In genomic region chr13:90896098-90896497, GRCm38 (mm10) we compare ENCODE assay signal across 9 mouse cellular contexts. TPM values are rescaled to one million over a fixed set of nuclear protein-coding genes. Genes with fewer than 3 reads are reported as not detected.
DNase-seq lines count a peak whose midpoint lies in the region; TF ChIP-seq lines count a peak whose summit lies in the region.
"Had no signal": no experiment of that assay in that cellular context is flagged by ENCODE, and none has a peak within 500 bp of the region (broad histone marks: within the 10 kb centered on the region; RNA-seq: fewer than 3 reads in every experiment).

No protein-coding gene starts in this region.

- H3K27ac ChIP-seq in layer of hippocampus, adult 2 months, result peak overlapping the region; percentile 36; the same call in 1 of the 2 replicates
- H3K27ac ChIP-seq: kidney, embryonic 15.5 days had no signal

- TF ChIP-seq CTCF in layer of hippocampus, adult 2 months (conservative IDR thresholded peaks at IDR 0.05), result no peak

- DNase-seq in layer of hippocampus, adult 11-12 months (ENCODE audit: low spot score), result peak; percentile 21
- DNase-seq in layer of hippocampus, adult 9-10 months (ENCODE audit: low spot score), result no peak
- DNase-seq in cerebellum, adult 9-11 months, result peak; percentile 18
- DNase-seq in layer of hippocampus, adult 2 months (ENCODE audit: low spot score in 2 of 2), result peak; percentile 38
- peak; percentile 44 for DNase-seq in right cerebral cortex, postnatal 25 days
- no peak for DNase-seq in heart, postnatal 36 days
- DNase-seq in ovary, postnatal 14 days (ENCODE audit: low spot score), result no peak

- H3K4me3 ChIP-seq in layer of hippocampus, adult 2 months, result no peak overlapping the region
- H3K4me3 ChIP-seq: kidney, embryonic 15.5 days had no signal

- intact Hi-C loops in heart, postnatal 36 days (cut with DNase I), result no loop called here

RNA-seq across cellular contexts. Expression of gene Atp6ap1l, which starts 9.1 kb away (rescaled TPM):
- total RNA-seq in layer of hippocampus, adult 2 months (2021), result 1 to 10 TPM; 3.1 TPM
- total RNA-seq in heart, postnatal 36 days (2021), result under 1 TPM; 0.49 to 0.78 TPM
- total RNA-seq: MEL had no signal

RNA-seq across cellular contexts. Expression of gene Rps23, which starts 26.7 kb away (rescaled TPM):
- total RNA-seq in layer of hippocampus, adult 2 months (2021), result 100 to 1,000 TPM; 227 to 254 TPM
- 100 to 1,000 TPM; 179 to 188 TPM for total RNA-seq in heart, postnatal 36 days (2021)

Comparison
In these comparisons a context has a peak if more than half of its experiments do, and no peak if none do; other contexts are left out.
1. DNase-seq: peak in layer of hippocampus, adult 11-12 months (single experiment), cerebellum, adult 9-11 months (single experiment), layer of hippocampus, adult 2 months (2 of 2) and right cerebral cortex, postnatal 25 days (single experiment); none in layer of hippocampus, adult 9-10 months (single experiment), heart, postnatal 36 days (0 of 2) and ovary, postnatal 14 days (single experiment).